Mouse (Mus musculus): ENCODE measurements around the gene Aip. TPM values are rescaled to one million over a fixed set of nuclear protein-coding genes. Genes with fewer than 3 reads are reported as not detected.
A peak's percentile ranks its signal among the peaks of the same experiment; 100 is the strongest.
"Not testable (repeated sequence)": the region's sequence is repeated elsewhere in the genome, so short reads cannot be mapped to it uniquely, and the experiment has no call there.

Aip gene
- polyA plus RNA-seq, 1 experiment from 2014 or later = 68.3 TPM

DNA sequence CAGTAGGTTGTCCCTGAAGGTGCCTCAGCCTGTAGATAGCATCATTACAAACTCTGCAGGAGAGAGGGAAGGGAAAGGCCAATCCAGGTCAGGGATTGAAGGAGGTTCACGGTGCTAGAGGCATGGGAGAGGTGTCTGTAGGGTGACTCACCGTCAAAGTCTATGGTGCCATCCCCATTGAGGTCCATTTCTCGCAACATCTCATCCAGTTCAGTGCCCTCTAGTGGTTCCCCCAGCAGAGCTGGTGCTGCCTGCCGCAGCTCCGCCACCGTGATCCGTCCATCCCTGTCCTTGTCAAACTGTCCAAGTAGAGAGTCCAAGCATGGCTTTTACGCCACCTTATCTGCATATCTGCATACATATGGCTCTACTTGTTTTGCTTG lies 10.3 kb upstream of the Aip start:
- not testable (repeated sequence) for H3K27ac ChIP-seq (replicated peaks; ENCODE audit: low read depth, low read length); H3K36me3 ChIP-seq (replicated peaks; ENCODE audit: control insufficient read depth, insufficient read depth, low read depth, low read length); H3K4me2 ChIP-seq (ENCODE audit: low read depth, low read length); H3K9ac ChIP-seq (replicated peaks; ENCODE audit: low read length); H3K9me3 ChIP-seq (replicated peaks; ENCODE audit: control insufficient read depth, low read length); H3K4me3 ChIP-seq (ENCODE audit: low read depth, low read length); ATAC-seq (replicated peaks; ENCODE audit: insufficient number of reproducible peaks, low FRiP score, low TSS enrichment, low read depth); H3K27me3 ChIP-seq (ENCODE audit: control insufficient read depth, insufficient read depth, low read length); H3K4me1 ChIP-seq (ENCODE audit: control insufficient read depth, insufficient read depth, low read length); DNase-seq (ENCODE audit: low spot score)
- 27% methylated on average over 8 of the region's 8 CpGs for WGBS

DNA sequence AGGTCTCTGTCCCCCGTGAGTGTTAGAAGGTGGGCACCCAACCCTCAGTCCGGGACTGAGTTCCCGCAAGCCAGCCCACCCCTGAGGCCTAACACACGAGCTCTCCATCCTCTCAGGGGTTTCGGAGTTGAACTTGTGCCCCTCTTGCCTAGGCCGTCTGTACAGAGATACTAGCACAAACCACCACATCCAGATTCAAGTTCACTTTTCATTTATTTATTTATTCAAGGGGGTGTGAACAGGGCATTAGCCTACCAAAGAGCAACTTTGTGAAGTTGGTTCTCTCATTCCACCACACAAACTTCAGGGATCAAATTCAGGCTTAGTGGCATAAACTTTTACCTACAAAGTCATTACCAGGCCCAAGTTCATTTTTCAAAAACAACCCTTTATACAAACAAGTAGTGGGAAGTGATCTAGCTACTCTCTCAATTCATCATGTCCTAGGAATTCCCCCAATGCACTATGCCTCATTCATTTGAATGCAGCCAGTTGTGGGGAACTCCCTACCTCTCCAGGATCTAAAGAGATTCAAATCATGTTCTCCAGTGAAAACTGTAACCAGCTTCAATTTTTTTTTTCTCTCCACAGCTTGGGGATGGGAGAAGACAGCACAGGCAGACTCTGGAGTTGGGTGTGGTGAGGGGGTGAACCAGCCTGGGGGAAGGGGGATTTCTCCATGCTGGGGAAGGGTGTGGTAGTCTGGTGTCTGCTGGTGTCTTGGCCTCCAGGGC lies 9.7 kb upstream of the Aip start:
- H3K4me1 ChIP-seq (ENCODE audit: control insufficient read depth, insufficient read depth, low read length); DNase-seq (ENCODE audit: low spot score); H3K4me3 ChIP-seq (ENCODE audit: low read depth, low read length); H3K9ac ChIP-seq (replicated peaks; ENCODE audit: low read length); H3K4me2 ChIP-seq (ENCODE audit: low read depth, low read length); H3K36me3 ChIP-seq (replicated peaks; ENCODE audit: control insufficient read depth, insufficient read depth, low read depth, low read length); ATAC-seq (replicated peaks; ENCODE audit: insufficient number of reproducible peaks, low FRiP score, low TSS enrichment, low read depth); H3K9me3 ChIP-seq (replicated peaks; ENCODE audit: control insufficient read depth, low read length); H3K27me3 ChIP-seq (ENCODE audit: control insufficient read depth, insufficient read depth, low read length); H3K27ac ChIP-seq (replicated peaks; ENCODE audit: low read depth, low read length): not testable (repeated sequence)
- 78% methylated on average over 6 of the region's 6 CpGs for WGBS

DNA sequence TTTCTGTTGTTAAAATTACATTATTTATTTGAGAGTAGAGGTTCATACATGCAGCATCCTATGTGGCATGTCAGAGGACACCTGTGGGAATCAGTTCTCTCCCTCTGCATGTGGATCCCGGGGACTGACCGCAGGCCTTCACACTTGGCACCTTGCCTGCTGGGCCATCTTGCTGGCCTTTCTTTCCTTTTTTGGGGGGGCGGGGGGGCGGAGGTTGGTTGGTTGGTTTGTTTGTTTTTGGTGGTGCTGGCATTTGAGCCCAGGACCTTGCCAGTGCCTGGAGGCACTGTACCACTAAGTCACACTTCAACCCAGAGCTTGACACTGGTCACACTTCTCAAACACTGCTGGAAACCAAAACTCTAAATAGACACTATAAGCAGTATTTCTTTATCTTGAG lies 8.7 kb upstream of the Aip start:
- no peak overlapping the region for H3K27ac ChIP-seq (replicated peaks; ENCODE audit: low read depth, low read length)
- H3K4me3 ChIP-seq (ENCODE audit: low read depth, low read length) = no peak overlapping the region
- 81% methylated on average over 4 of the region's 4 CpGs for WGBS
- DNase-seq (ENCODE audit: low spot score) = no peak
- no peak overlapping the region for H3K9ac ChIP-seq (replicated peaks; ENCODE audit: low read length)
- H3K4me2 ChIP-seq (ENCODE audit: low read depth, low read length) = no peak overlapping the region
- no peaks in the 10 kb centered on the region for H3K27me3 ChIP-seq (ENCODE audit: control insufficient read depth, insufficient read depth, low read length)
- H3K9me3 ChIP-seq (replicated peaks; ENCODE audit: control insufficient read depth, low read length) = no peaks in the 10 kb centered on the region
- no peaks in the 10 kb centered on the region for H3K4me1 ChIP-seq (ENCODE audit: control insufficient read depth, insufficient read depth, low read length)
- H3K36me3 ChIP-seq (replicated peaks; ENCODE audit: control insufficient read depth, insufficient read depth, low read depth, low read length) = no peaks in the 10 kb centered on the region
- no peak for ATAC-seq (replicated peaks; ENCODE audit: insufficient number of reproducible peaks, low FRiP score, low TSS enrichment, low read depth)

DNA sequence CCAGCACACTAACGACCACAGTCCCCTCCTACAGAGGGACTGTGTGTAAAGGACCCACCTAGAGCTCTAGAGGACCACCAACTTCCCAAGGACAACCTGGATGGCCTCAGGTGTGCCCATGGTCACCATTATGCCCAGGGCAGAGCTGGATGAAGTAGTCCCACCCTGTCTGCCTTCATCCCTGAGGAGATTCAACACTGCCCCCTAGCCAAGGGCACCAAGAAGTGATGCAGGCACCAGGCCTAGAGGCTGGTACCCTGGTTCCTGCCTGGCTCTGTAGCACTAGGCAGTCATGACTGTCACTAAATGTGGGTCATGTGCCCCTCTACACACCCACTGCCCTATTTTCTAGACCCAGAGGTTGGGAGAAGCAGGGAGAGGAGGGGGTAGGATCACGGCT lies 6.1 kb upstream of the Aip start:
- no peaks in the 10 kb centered on the region for H3K9me3 ChIP-seq (replicated peaks; ENCODE audit: control insufficient read depth, low read length)
- H3K4me2 ChIP-seq (ENCODE audit: low read depth, low read length) = no peak overlapping the region
- DNase-seq (ENCODE audit: low spot score) = no peak
- no peak for ATAC-seq (replicated peaks; ENCODE audit: insufficient number of reproducible peaks, low FRiP score, low TSS enrichment, low read depth)
- no peak overlapping the region for H3K4me3 ChIP-seq (ENCODE audit: low read depth, low read length)
- no peak overlapping the region for H3K9ac ChIP-seq (replicated peaks; ENCODE audit: low read length)
- WGBS = 88% methylated on average over 2 of the region's 2 CpGs
- H3K27me3 ChIP-seq (ENCODE audit: control insufficient read depth, insufficient read depth, low read length) = no peaks in the 10 kb centered on the region
- H3K27ac ChIP-seq (replicated peaks; ENCODE audit: low read depth, low read length) = no peak overlapping the region
- H3K36me3 ChIP-seq (replicated peaks; ENCODE audit: control insufficient read depth, insufficient read depth, low read depth, low read length) = no peaks in the 10 kb centered on the region
- peaks cover under 1% of the 10 kb centered on the region for H3K4me1 ChIP-seq (ENCODE audit: control insufficient read depth, insufficient read depth, low read length)

DNA sequence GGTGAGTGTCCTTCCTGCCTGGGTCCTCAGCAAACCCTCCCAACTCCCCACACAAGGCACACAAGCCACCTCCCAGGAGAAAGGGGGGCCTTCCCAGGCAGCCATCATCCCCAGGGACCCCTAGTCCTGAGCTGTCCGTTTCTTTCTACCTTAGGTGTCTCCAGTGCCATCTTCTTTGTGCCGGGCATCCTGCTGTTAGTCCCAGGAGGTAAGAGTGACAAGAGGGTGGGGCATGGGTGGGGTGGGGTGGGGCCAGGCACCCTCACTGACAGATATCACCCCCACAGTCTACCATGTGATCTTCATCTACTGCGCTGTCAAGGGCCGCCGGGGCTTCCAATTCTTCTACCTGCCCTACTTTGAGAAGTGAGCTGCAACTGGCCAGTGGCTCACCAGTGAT lies 5.4 kb upstream of the Aip start:
- Histone ChIP-seq H3K4me3 (ENCODE audit: low read depth, low read length) (no peak overlapping the region), H3K27ac (replicated peaks; ENCODE audit: low read depth, low read length) (no peak overlapping the region), H3K9ac (replicated peaks; ENCODE audit: low read length) (no peak overlapping the region), H3K9me3 (replicated peaks; ENCODE audit: control insufficient read depth, low read length) (no peaks in the 10 kb centered on the region), H3K36me3 (replicated peaks; ENCODE audit: control insufficient read depth, insufficient read depth, low read depth, low read length) (no peaks in the 10 kb centered on the region), H3K4me1 (ENCODE audit: control insufficient read depth, insufficient read depth, low read length) (peaks cover 2% of the 10 kb centered on the region), H3K27me3 (ENCODE audit: control insufficient read depth, insufficient read depth, low read length) (no peaks in the 10 kb centered on the region), H3K4me2 (ENCODE audit: low read depth, low read length) (no peak overlapping the region)
- 94% methylated on average over 5 of the region's 5 CpGs for whole genome bisulfite sequencing
- no peak for ATAC-seq (replicated peaks; ENCODE audit: insufficient number of reproducible peaks, low FRiP score, low TSS enrichment, low read depth)
- DNase-seq (ENCODE audit: low spot score) = no peak

DNA sequence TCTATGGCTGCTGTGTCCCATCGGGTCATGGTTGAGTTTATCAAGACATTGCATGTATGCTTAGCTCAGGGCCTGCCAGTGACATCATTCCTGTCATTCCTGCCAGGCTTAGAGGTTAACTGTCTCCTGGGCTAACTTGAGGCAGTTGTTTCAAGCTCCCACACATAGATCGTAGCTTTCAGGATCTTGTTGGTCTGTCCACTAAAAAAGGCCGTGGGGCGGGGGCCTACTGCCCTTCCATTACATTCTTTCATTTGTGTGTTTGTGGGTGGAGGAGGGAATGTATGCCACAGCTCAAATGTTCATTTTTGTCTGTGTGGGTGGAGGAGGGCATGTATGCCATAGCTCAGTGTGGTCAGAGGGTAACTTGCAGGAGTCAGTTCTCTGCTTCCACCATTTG lies 4.4 kb upstream of the Aip start:
- ATAC-seq (replicated peaks; ENCODE audit: insufficient number of reproducible peaks, low FRiP score, low TSS enrichment, low read depth) = no peak
- H3K9me3 ChIP-seq (replicated peaks; ENCODE audit: control insufficient read depth, low read length) = no peaks in the 10 kb centered on the region

DNA sequence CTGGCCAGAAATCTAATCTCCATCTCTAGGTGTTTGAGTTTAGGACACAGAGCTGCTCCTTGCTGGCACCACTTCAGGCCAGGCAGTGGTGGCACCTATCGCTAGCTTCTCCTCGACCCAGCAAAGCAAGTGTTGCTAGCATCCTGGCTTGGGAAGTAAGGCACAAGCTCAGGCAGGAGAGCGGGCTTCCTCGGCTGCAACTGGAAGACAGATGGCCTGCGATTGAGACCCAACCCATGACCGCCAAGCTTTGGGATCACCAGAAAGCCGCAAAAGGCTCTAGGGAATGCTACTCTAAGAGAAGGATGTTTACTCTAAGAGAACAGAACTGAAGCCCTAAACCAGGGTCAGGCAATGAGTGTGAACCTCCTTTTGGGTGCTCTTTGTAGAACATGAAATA lies 3.8 kb upstream of the Aip start:
- peaks cover 2% of the 10 kb centered on the region for H3K4me1 ChIP-seq (ENCODE audit: control insufficient read depth, insufficient read depth, low read length)
- no peak overlapping the region for H3K4me3 ChIP-seq (ENCODE audit: low read depth, low read length)
- no peak overlapping the region for H3K9ac ChIP-seq (replicated peaks; ENCODE audit: low read length)
- H3K27me3 ChIP-seq (ENCODE audit: control insufficient read depth, insufficient read depth, low read length) = no peaks in the 10 kb centered on the region
- H3K36me3 ChIP-seq (replicated peaks; ENCODE audit: control insufficient read depth, insufficient read depth, low read depth, low read length) = no peaks in the 10 kb centered on the region
- no peak for ATAC-seq (replicated peaks; ENCODE audit: insufficient number of reproducible peaks, low FRiP score, low TSS enrichment, low read depth)
- no peak overlapping the region for H3K27ac ChIP-seq (replicated peaks; ENCODE audit: low read depth, low read length)
- no peak overlapping the region for H3K4me2 ChIP-seq (ENCODE audit: low read depth, low read length)
- WGBS = 97% methylated on average over 7 of the region's 7 CpGs
- DNase-seq (ENCODE audit: low spot score) = no peak
- no peaks in the 10 kb centered on the region for H3K9me3 ChIP-seq (replicated peaks; ENCODE audit: control insufficient read depth, low read length)

More for the DNA sequence above, 4.4 kb upstream of the Aip start:
- Histone ChIP-seq H3K36me3 (replicated peaks; ENCODE audit: control insufficient read depth, insufficient read depth, low read depth, low read length) (no peaks in the 10 kb centered on the region), H3K4me1 (ENCODE audit: control insufficient read depth, insufficient read depth, low read length) (peaks cover 2% of the 10 kb centered on the region), H3K4me3 (ENCODE audit: low read depth, low read length) (no peak overlapping the region), H3K27me3 (ENCODE audit: control insufficient read depth, insufficient read depth, low read length) (no peaks in the 10 kb centered on the region), H3K4me2 (ENCODE audit: low read depth, low read length) (no peak overlapping the region), H3K27ac (replicated peaks; ENCODE audit: low read depth, low read length) (no peak overlapping the region), H3K9ac (replicated peaks; ENCODE audit: low read length) (no peak overlapping the region)
- no peak for DNase-seq (ENCODE audit: low spot score)
- 93% methylated on average over 4 of the region's 4 CpGs for WGBS

DNA sequence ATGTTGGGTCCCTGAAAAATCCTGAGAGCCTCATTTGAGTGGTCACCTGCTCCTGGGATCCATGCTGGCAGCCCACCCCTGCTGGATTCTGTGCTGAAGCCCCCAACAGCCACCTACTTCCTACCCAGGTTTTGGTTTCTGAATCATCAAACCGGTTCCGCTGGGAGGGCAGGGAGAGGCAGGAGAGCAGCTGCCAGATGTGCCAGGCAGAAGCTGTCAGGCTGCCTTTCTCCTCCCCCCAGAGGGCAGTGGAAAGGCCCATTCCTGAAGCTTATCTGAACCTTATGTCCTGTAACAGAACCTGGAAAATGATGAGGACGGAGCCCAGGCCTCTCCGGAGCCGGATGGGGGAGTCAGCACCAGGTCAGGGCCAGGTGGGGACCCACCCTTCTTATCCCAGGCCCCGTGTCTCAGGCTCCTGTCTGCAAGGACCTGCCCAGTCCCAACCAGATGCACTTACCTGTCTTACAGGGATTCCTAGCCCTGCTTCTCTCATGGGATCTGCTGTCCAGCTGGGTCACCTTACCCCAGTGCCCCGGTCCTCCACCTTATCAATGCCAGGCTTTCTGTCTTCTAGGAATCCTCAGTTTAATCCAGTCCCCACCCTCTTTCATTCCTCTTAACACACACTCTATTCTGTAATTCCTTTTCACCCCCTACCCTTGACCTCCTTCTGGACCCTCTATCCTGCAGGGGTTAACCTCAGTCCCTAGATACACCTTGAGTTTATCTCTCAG lies 1.3 kb upstream of the Aip start:
- Histone ChIP-seq H3K9me3 (replicated peaks; ENCODE audit: control insufficient read depth, low read length) (no peaks in the 10 kb centered on the region), H3K4me3 (ENCODE audit: low read depth, low read length) (peak overlapping the region; percentile 78), H3K4me1 (ENCODE audit: control insufficient read depth, insufficient read depth, low read length) (peaks cover 2% of the 10 kb centered on the region), H3K9ac (replicated peaks; ENCODE audit: low read length) (peak overlapping the region; percentile 82), H3K27me3 (ENCODE audit: control insufficient read depth, insufficient read depth, low read length) (no peaks in the 10 kb centered on the region), H3K4me2 (ENCODE audit: low read depth, low read length) (peak overlapping the region; percentile 59), H3K27ac (replicated peaks; ENCODE audit: low read depth, low read length) (no peak overlapping the region), H3K36me3 (replicated peaks; ENCODE audit: control insufficient read depth, insufficient read depth, low read depth, low read length) (no peaks in the 10 kb centered on the region)
- no peak for ATAC-seq (replicated peaks; ENCODE audit: insufficient number of reproducible peaks, low FRiP score, low TSS enrichment, low read depth)
- DNase-seq (ENCODE audit: low spot score) = no peak
- 65% methylated on average over 7 of the region's 7 CpGs for WGBS
